Mouse (Mus musculus) E14TG2a.4 (cell line): ENCODE data around the gene Susd3.

Experiments
- CTCF ChIP-seq: conservative IDR thresholded peaks from 2 replicates; pipeline ENCODE4 v1.5.1; 2014; ENCODE audit warnings: low read length
- POU5F1 ChIP-seq: IDR thresholded peaks from 2 replicates; pipeline ENCODE4 v1.6.1; 2014; ENCODE audit warnings: low read length, borderline replicate concordance

DNA sequence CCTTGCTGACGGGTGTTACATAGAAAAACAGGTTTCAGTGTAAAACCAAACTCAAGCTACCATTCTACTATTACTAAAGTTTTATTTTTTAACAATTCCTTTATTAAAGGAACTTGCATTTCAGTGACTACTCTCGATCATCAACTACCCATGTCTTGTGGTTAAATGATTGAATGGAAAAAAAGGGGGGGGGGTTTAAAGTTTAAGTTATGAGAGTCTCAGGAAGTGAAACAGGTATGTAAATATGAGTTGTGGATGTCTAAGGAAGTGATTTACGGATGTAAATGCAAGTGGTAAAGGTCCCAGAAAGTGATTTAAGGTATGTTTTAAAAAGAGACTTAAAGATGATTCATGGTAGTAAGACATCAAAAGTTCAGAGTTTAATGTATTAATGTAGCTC, 23.3 kb downstream of the Susd3 start:
- no peak for TF ChIP-seq CTCF
- no peak for TF ChIP-seq POU5F1
